Mouse (Mus musculus): ENCODE results near the gene Tlr2. TPM values are rescaled to one million over a fixed set of nuclear protein-coding genes. Genes with fewer than 3 reads are reported as not detected.
"Not testable (repeated sequence)": the region's sequence is repeated elsewhere in the genome, so short reads cannot be mapped to it uniquely, and the experiment has no call there.

Gene Tlr2
- 0.02 TPM in 1 of 2 replicates, not detected in the other for polyA plus RNA-seq (2012)

- TF ChIP-seq TAL1 (IDR thresholded peaks at IDR 0.05; ENCODE audit: low read length) (no peak), GATA1 (IDR thresholded peaks at IDR 0.05; ENCODE audit: low read length) (no peak)
- H3K4me1 ChIP-seq (ENCODE audit: control insufficient read depth): peaks cover 2% of the 10 kb centered on the region; the same call in 1 of the 2 replicates
- peak within 1 kb of the TSS; percentile 49 for H3K4me3 ChIP-seq (replicated peaks)
- no peaks in the 10 kb centered on the region for H3K36me3 ChIP-seq (ENCODE audit: control insufficient read depth)
- peaks cover 19% of the 10 kb centered on the region for H3K27me3 ChIP-seq (ENCODE audit: control insufficient read depth)
- no peaks in the 10 kb centered on the region for H3K9me3 ChIP-seq (ENCODE audit: control insufficient read depth, low read length)
Observed at GRCm38 (mm10) chr3:83841095-83841850, at the start of gene Tlr2. TSS of gene Tlr2 (minus strand) at chr3:83841767.

DNA sequence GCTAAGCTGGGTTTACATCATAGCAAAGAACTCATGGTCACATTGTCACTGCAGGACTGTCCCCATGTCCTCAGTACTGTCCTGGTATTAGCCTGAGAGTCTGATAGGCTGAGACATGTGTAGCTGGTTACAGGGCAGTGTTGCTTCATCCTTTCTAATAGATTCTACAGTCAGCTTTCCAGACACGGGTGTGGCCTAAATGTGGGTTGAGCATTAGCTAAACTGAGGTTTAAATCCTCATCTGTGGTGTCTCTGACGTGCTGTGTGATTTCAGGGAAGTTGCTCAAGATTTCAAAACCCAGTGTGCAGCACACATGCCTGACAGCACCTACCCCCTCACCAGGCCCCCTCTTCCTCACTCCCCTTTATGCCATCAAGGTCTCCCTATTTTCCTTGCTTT is 43.6 kb upstream of the Tlr2 start:
- no peaks in the 10 kb centered on the region for H3K36me3 ChIP-seq (ENCODE audit: control insufficient read depth)
- H3K27me3 ChIP-seq (ENCODE audit: control insufficient read depth): no peaks in the 10 kb centered on the region
- H3K4me1 ChIP-seq (ENCODE audit: control insufficient read depth): no peaks in the 10 kb centered on the region
- no peak for TF ChIP-seq GATA1 (IDR thresholded peaks at IDR 0.05; ENCODE audit: low read length)
- TF ChIP-seq TAL1 (IDR thresholded peaks at IDR 0.05; ENCODE audit: low read length): no peak
- H3K9me3 ChIP-seq (ENCODE audit: control insufficient read depth, low read length): no peaks in the 10 kb centered on the region
- H3K4me3 ChIP-seq (replicated peaks): no peak overlapping the region

DNA sequence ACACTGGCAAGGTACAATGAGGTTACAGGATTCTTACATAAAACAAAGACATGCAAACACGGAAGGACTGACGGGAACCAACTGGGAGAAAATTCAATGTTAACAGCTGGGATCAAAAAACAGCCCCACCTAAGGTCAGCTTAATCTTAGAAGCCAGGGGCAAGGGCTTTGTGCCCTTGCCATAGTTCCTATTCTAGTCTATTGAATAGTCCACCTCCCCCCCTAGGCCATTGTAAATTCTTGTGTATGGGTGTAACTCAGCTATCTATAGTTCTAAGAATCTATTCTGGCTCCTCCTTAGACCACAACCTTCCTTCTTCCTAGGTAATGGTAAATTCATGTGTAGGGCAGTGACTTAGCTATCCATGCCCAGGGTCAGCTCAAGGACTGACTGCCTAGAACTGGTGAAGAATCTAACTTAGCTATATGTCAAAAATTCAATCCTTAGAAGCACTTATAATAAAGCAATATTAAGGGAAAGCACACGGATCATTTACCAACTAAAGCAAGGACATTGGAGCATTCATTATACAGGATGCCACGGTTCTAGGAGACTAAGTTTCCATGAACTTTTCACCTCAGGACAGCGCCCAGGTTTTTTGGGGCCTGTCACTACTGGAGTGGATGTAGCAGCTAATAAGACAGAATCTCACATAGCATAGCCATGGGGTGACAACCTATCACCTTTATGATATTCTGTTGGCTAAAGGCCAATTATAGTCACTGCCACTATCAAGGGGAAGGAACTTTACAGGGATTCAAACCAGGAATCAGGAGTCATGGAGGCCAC is 37.9 kb upstream of the Tlr2 start:
- H3K9me3 ChIP-seq (ENCODE audit: control insufficient read depth, low read length); H3K4me3 ChIP-seq (replicated peaks); H3K36me3 ChIP-seq (ENCODE audit: control insufficient read depth); H3K4me1 ChIP-seq (ENCODE audit: control insufficient read depth); H3K27me3 ChIP-seq (ENCODE audit: control insufficient read depth): not testable (repeated sequence)

- no peak overlapping the region for H3K4me3 ChIP-seq (replicated peaks)
- no peaks in the 10 kb centered on the region for H3K36me3 ChIP-seq (ENCODE audit: control insufficient read depth)
- no peak for TF ChIP-seq GATA1 (IDR thresholded peaks at IDR 0.05; ENCODE audit: low read length)
- TF ChIP-seq TAL1 (IDR thresholded peaks at IDR 0.05; ENCODE audit: low read length): no peak
- H3K4me1 ChIP-seq (ENCODE audit: control insufficient read depth): no peaks in the 10 kb centered on the region
- no peaks in the 10 kb centered on the region for H3K27me3 ChIP-seq (ENCODE audit: control insufficient read depth)
- H3K9me3 ChIP-seq (ENCODE audit: control insufficient read depth, low read length): no peaks in the 10 kb centered on the region
Observed at GRCm38 (mm10) chr3:83878801-83879200, 37.2 kb upstream of the Tlr2 start.

DNA sequence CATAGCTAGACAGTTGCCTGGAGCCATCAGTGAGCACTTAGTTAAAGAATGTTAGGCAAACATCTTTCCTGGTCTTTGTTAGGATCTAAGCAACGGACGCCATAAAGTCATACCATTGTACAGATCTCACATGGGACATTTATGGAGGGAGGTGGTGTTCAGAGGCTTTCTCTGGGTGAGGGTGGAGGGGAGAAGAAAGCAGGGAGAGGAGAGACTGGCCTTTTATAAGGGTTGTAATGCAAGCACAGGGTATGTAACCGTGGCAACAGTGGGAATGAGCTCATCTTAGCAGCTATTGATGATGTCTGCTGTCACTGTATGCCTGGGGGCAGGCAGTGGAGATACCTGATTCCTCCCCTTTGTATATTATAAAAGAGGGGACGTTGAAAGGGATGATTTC is 34.7 kb upstream of the Tlr2 start:
- no peaks in the 10 kb centered on the region for H3K36me3 ChIP-seq (ENCODE audit: control insufficient read depth)

DNA sequence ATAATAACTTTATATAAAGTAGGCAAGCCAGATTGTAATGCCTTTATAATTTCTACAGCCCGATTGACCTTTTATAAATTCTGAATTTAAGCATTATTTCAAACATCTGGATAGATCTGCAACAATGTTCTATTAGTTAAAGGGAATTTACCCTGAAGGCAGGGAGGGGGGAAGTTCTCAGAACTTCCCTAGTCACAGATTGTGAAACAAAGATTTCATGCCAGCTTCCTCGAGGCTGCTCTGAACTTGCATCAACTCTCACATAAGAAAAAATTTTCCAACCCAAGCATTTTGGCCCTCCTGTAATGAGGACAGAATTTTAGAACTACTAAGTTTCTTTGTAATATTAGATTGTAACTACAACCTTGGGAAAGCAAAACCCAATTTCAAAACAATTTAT is 33.5 kb upstream of the Tlr2 start:
- not testable (repeated sequence) for H3K4me1 ChIP-seq (ENCODE audit: control insufficient read depth); H3K4me3 ChIP-seq (replicated peaks); H3K9me3 ChIP-seq (ENCODE audit: control insufficient read depth, low read length); H3K27me3 ChIP-seq (ENCODE audit: control insufficient read depth); H3K36me3 ChIP-seq (ENCODE audit: control insufficient read depth)

More for the DNA sequence above, 34.7 kb upstream of the Tlr2 start:
- no peak overlapping the region for H3K4me3 ChIP-seq (replicated peaks)
- TF ChIP-seq GATA1 (IDR thresholded peaks at IDR 0.05; ENCODE audit: low read length) (no peak), TAL1 (IDR thresholded peaks at IDR 0.05; ENCODE audit: low read length) (no peak)
- no peaks in the 10 kb centered on the region for H3K4me1 ChIP-seq (ENCODE audit: control insufficient read depth)
- no peaks in the 10 kb centered on the region for H3K9me3 ChIP-seq (ENCODE audit: control insufficient read depth, low read length)
- no peaks in the 10 kb centered on the region for H3K27me3 ChIP-seq (ENCODE audit: control insufficient read depth)

- not testable (repeated sequence) for H3K27me3 ChIP-seq (ENCODE audit: control insufficient read depth); H3K9me3 ChIP-seq (ENCODE audit: control insufficient read depth, low read length); H3K4me3 ChIP-seq (replicated peaks); H3K36me3 ChIP-seq (ENCODE audit: control insufficient read depth); H3K4me1 ChIP-seq (ENCODE audit: control insufficient read depth)
Observed at GRCm38 (mm10) chr3:83872853-83873252, 31.3 kb upstream of the Tlr2 start.

- not testable (repeated sequence) for H3K4me3 ChIP-seq (replicated peaks); H3K9me3 ChIP-seq (ENCODE audit: control insufficient read depth, low read length); H3K27me3 ChIP-seq (ENCODE audit: control insufficient read depth); H3K36me3 ChIP-seq (ENCODE audit: control insufficient read depth); H3K4me1 ChIP-seq (ENCODE audit: control insufficient read depth)
Observed at GRCm38 (mm10) chr3:83871962-83872361, 30.4 kb upstream of the Tlr2 start.

GRCm38 (mm10) chr3:83871559-83871958 is 30.0 kb upstream of the Tlr2 start:
- H3K27me3 ChIP-seq (ENCODE audit: control insufficient read depth); H3K9me3 ChIP-seq (ENCODE audit: control insufficient read depth, low read length); H3K4me3 ChIP-seq (replicated peaks); H3K4me1 ChIP-seq (ENCODE audit: control insufficient read depth); H3K36me3 ChIP-seq (ENCODE audit: control insufficient read depth): not testable (repeated sequence)

GRCm38 (mm10) chr3:83869776-83870175 is 28.2 kb upstream of the Tlr2 start:
- H3K4me1 ChIP-seq (ENCODE audit: control insufficient read depth): no peaks in the 10 kb centered on the region
- no peaks in the 10 kb centered on the region for H3K27me3 ChIP-seq (ENCODE audit: control insufficient read depth)
- no peak overlapping the region for H3K4me3 ChIP-seq (replicated peaks)
- H3K36me3 ChIP-seq (ENCODE audit: control insufficient read depth): no peaks in the 10 kb centered on the region
- no peaks in the 10 kb centered on the region for H3K9me3 ChIP-seq (ENCODE audit: control insufficient read depth, low read length)
- TF ChIP-seq GATA1 (IDR thresholded peaks at IDR 0.05; ENCODE audit: low read length): no peak
- no peak for TF ChIP-seq TAL1 (IDR thresholded peaks at IDR 0.05; ENCODE audit: low read length)

- H3K4me1 ChIP-seq (ENCODE audit: control insufficient read depth); H3K27me3 ChIP-seq (ENCODE audit: control insufficient read depth); H3K36me3 ChIP-seq (ENCODE audit: control insufficient read depth); H3K9me3 ChIP-seq (ENCODE audit: control insufficient read depth, low read length); H3K4me3 ChIP-seq (replicated peaks): not testable (repeated sequence)
Observed at GRCm38 (mm10) chr3:83867026-83867425, 25.5 kb upstream of the Tlr2 start.
